Mouse (Mus musculus) urinary bladder, adult 2 months (tissue): ENCODE measurements around the gene Gm15013. TPM values are rescaled to one million over a fixed set of nuclear protein-coding genes. Genes with fewer than 3 reads are reported as not detected.
A peak's percentile ranks its signal among the peaks of the same experiment; 100 is the strongest.
"Not testable (repeated sequence)": the region's sequence is repeated elsewhere in the genome, so short reads cannot be mapped to it uniquely, and the experiment has no call there.

ENCODE experiments used
- DNase-seq: peaks from one replicate; pipeline ENCODE4 v3.0.0; 2022; ENCODE audit warnings: low spot score
- polyA plus RNA-seq: library from polyadenylated mRNA; depleted of rRNA; stranded (reverse); fragments of >200 nt; gene quantifications from 2 replicates; pipeline ENCODE4 v1.2.3, GENCODE M21; 2012; rRNA removed

The Gm15013 gene
- polyA plus RNA-seq = 0.13 TPM in 1 of 2 replicates, not detected in the other

- DNase-seq = no peak
These were observed at the start of gene Gm15013 for GRCm38 (mm10) chrX:139714381-139714780. Gene Gm15013, minus strand, starts transcription at chrX:139714481.

DNA sequence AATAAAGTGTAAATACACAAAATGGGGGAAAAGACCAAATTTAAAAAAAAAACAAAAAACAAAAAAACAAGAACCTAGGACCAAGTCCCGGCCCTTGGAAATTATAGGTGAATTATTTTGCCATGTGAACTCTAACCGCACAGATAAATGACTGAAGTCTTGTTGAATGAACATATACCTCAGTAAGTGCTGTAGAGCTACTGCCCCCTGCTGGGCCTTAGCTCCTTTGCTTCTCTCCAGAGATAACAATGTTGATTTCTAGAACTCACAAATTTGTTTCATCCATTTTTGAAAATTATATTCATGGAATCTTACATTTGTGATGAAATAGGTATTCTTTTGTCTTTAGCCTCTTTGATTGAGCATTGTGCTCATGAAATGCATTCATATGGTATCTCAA, 48.3 kb upstream of the Gm15013 start:
- DNase-seq = no peak

GRCm38 (mm10) chrX:139758634-139759033, 44.4 kb upstream of the Gm15013 start:
- DNase-seq = not testable (repeated sequence)

DNA sequence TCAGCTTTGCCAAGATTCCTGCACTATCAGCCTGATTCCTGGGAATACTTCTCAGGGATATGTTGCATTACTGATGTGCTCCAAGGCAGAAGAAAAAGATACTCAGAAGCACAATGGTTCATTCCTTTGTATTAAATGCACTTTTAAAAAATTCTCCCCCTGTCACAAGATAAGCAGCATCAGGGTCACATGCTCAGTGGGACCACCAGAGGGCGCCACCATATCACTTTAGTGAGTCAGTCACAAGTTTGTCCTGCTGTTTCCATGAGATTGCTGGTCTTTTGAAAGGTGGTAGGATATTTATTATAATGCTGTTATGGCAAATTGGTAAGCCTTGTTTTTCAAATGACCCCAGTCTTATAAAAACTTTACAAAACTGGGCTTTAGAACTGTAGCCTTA, 37.6 kb upstream of the Gm15013 start:
- DNase-seq = no peak

- no peak for DNase-seq
These were observed 22.8 kb upstream of the Gm15013 start for GRCm38 (mm10) chrX:139737066-139737465.

- DNase-seq = no peak
These were observed 16.3 kb upstream of the Gm15013 start for GRCm38 (mm10) chrX:139730541-139730940.

DNA sequence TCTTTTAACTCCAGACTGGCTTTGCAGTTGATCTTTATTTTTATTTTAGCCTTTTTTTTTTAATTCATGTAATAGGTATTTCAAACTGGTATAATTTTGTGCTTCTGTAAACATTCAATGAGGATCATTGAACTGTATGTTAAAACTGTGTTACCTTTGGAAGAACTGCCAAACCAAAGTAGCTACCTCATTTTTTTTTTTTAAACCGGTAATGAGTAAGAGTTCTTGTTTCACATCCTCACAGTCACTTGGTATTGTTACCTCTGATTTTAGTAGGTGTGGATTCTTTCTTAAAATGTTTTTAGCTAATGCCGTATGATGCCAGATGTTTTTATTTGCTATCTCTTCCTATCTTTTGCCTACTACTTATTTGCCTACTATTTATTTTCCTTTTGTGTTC, 8.1 kb upstream of the Gm15013 start:
- DNase-seq = no peak

DNA sequence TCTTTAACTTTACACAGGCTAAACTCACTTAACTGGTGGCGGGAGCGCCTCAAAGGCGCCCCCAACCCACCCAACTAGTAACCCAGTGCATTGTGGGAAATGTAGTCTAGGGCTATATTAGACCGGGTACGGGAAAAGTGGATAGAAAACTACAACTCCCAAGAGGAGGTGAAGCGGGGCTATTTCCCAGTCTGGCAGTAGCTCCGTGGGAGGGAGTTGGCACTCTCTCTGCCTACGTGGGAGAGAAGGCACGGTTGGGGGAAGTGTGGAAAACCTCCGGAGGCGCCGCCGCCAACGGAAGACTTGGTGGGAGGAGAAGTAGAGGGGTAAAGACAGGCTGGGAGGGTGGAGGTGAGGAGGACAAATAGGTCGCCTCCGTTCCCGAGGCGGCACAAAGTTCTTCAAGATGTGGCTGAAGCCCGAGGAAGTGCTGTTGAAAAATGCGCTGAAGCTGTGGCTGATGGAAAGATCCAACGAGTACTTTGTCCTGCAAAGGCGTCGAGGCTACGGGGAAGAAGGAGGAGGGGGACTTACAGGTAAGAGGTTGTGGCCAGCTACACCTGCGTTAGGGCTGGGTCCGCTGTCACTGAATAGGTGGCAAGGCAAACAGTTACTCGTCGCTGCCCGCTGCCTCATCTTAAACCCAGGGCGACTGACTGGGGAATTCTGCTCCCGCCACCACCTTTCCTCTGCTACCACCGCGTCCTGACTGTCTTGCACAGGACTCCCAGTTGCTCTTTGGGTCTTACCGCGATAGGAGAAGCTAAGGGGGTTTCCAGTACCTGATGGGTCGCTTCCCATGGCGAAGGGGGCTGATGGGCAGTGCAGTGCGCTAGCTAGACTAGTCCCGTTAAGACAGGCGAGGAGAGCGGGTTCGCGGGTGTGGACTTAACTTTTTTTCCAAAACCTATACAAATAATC, 29.2 kb downstream of the Gm15013 start, which contains the start of gene Tbc1d8b:
Tbc1d8b (plus strand) TSS at position 222 of the 921 bp plus-strand sequence.
- peak; percentile 48 for DNase-seq

DNA sequence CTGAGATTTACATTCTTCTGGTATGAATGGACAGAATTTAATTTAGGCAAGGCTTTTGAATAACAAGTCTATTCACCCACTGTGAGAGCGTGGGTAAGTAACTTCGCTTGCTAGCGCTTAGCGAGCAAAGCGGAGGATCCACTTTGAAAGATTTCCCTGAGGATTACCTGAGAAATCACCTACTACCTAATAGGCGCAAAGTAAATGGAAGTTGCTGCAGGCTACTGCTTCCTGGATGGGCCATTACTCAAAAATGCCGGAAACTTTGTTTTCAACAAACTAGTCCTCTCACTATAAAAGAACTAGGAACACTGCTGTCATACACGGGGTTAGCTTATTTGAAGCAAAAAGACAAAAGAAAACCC, 29.9 kb downstream of the Gm15013 start:
- DNase-seq = no peak

GRCm38 (mm10) chrX:139665829-139666228, 48.5 kb downstream of the Gm15013 start:
- no peak for DNase-seq

Other genes with a start within 250 kb of the Gm15013 start
- gene D330045A20Rik, start 234.1 kb downstream of the Gm15013 start, polyA plus RNA-seq = 3.0 and 3.6 TPM in 2 replicates
- 85.7 and 103 TPM in 2 replicates for gene Rnf128, start 151.2 kb downstream of the Gm15013 start, polyA plus RNA-seq
- gene Tbc1d8b, start 29.5 kb downstream of the Gm15013 start, polyA plus RNA-seq = 8.2 and 8.4 TPM in 2 replicates
- gene Ripply1, start 67.9 kb upstream of the Gm15013 start, polyA plus RNA-seq = not detected in 2 replicates
- 0.06 and 0.10 TPM in 2 replicates for gene Cldn2, start 86.3 kb upstream of the Gm15013 start, polyA plus RNA-seq
- 5.5 and 6.3 TPM in 2 replicates for gene Morc4, start 157.2 kb upstream of the Gm15013 start, polyA plus RNA-seq